Mouse (Mus musculus) hindlimb bud, embryonic 11.5 days (tissue): ENCODE measurements around the gene 4930469K13Rik.
A peak's percentile ranks its signal among the peaks of the same experiment; 100 is the strongest.

Experiments used
- DNase-seq: peaks from one replicate; pipeline ENCODE4 v3.0.0-alpha.2; 2012; ENCODE audit warnings: low read depth, low spot score; ENCODE audit errors: extremely low spot score

The 4930469K13Rik gene

DNA sequence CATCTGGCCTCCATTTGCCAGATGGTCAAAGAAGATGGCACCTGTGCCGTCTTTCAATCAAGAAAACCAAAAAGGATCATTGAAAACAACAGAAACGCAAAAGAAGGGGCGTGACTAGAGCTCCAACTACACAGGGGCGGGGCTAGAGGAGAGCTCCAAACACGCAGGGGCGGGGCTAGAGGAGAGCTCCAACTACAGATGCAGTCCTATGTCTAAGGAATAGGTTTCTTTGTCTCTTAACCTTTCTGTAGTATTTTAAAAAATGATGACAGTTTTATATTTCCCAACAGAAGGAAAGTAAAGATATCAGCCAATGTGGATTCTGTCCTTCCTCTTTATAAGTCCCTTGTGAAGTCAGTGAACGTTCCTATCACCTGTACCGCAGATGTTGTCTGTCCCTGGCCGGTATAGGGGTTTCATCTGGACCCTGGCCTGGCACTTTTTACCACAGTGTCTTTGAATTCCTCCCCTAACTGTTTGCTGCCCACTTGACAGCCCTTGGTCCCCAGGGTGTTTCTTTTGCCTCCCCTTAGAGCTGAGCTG, 153.5 kb downstream of the 4930469K13Rik start:
- no peak for DNase-seq

DNA sequence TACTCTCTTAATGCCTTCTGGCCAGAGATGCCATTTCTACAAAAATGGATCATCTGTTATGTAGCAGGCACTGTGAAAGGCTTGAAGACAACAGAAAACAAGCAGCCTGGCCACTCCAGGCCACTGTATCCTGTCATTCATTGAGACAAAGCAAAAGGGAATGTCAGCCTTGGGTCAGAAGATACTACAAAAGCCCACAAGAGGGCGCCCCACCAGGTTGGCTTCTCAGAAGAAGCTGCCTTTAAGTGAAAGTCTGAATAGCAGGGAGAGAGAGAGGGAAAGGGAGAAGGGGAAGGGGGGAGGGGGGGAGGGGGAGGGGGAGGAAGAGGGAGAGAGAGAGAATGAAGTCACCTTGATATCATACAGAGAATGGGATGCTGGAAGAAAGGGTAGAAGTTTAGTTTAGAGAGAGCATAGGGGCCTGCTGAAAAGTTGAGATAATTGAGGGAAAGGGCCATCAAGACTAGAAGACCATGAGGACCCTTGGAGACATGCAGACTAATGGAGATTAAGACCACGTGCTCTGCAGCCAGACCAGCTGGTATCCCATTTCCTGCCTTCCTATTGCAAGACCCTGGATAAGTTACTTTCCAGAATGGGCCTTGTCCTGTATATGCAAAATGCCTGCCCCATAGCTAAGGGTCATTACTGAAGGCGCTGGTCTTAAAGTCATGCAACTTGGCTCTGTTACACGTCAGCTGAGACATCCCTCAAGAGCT, 154.1 kb downstream of the 4930469K13Rik start:
- no peak for DNase-seq

DNA sequence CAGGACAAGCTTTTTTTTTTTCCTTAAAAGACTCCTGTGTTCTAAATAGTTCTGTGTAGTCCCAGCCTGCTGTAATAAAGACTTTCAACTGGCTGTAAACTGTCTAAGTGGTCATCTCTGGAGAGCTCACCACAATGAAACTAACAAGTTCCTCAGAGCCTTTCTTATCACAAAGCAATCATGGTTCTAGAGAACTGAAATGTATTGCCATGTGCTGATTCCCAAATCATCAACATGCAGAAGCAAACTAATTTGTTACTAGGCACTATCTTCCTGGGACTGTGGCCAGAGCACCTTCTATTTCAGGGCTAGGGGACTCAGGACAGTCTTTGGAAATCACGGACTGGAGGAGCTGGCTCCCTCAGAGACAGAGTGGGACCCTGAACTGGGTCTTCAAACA, 154.8 kb downstream of the 4930469K13Rik start:
- DNase-seq = no peak

DNA sequence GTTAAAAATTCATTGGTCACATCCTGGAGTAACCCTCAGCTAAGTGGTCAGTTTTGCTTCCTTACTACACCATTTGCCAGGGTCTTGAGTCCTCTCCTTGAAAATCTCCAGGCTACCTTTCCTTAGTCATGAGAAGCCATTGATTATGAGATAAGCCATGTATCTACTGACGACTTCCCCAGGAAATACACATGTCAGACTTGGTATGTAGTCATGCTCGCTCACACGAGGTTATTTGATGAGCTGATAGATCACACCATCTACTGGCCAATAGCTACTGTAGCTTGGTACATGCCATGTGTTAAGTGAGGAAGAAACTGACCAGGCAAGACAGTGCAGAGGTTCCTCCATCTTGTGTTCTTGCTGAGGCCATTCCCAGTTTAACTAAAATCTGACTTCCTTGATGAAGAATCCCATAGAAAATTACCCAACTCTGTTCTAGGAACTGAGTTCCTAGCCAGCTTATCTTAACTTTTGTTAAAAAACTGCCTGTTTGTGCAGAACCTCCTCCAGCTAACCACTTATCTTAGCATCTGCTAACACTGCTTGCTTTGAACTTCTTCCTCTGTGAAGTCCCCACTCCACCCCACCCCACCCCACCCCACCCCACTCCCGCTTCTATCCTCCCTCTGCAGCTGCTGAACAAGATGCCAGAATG, 158.8 kb downstream of the 4930469K13Rik start:
- DNase-seq = no peak

DNA sequence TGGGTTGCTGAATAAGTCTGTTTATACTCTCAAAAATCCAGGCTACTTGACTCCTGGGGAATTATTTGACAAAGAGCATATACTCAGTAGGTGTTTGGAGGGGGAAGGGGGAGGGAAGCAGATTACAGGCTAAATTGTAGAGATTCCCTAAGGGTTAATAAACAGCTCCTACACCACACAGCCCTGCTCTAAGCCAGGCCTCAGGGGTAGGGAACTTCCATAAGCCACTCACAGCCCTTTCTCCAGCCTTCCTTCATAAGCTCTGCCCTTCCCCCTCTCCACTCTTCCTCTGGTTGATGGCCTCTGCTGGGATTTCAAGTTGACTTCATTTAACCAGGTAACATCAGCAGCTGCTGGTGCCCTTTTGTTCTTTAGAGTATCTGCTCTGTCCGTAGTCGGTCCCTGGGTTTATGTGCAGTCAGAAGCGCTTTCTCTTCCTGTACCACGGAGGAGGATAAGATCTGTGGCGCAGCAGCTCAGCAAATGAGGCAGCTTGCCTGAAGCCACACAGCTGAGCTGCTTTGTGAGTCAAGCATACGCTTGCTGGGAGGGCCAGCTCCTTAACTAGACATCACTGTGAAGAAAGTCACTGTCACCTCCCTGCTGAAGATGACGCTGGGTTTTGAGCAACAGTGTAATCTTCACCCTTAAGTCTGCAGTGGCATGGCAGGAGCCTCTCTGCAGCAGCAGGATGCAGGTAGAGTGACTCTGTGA, 159.6 kb downstream of the 4930469K13Rik start:
- no peak for DNase-seq

DNA sequence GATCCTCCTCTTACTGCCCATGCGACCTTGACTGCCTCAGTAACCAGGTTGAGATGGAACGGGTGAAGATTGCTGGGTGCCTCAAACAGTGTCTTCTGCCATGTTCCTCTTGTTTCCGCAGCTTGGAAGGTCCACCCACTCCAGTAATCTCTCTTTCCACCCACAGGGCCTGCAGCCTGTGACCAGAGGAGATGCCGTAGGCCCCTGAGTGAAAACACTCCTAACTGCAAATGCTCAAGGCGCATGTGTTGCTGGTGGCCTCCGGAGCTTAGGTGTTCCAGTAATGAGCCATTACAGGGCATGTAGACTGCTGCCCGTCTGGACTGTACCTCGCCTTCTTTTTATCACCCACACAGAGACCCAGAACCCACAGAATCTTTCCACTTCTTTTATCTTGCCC, 160.7 kb downstream of the 4930469K13Rik start:
- no peak for DNase-seq

DNA sequence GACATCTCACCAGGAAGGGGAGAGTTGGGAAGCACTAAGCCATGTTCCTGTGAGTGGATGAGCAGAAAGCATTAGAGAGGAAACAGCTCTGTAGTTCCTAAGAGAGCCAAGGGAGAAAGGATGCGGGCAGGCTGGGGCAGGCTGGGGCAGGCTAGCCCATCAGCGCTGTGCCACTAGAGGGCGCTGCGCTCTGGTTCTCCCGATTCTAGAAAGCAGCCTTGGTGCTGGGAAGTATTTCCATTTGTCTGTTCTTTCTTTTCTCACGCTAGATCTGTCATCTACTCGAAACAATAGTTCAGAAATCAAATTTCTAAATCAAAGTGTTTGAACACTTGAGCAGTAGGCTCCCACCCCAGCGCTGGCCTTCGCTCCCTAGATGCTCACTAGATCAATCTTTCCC, 164.1 kb downstream of the 4930469K13Rik start:
- DNase-seq = no peak

DNA sequence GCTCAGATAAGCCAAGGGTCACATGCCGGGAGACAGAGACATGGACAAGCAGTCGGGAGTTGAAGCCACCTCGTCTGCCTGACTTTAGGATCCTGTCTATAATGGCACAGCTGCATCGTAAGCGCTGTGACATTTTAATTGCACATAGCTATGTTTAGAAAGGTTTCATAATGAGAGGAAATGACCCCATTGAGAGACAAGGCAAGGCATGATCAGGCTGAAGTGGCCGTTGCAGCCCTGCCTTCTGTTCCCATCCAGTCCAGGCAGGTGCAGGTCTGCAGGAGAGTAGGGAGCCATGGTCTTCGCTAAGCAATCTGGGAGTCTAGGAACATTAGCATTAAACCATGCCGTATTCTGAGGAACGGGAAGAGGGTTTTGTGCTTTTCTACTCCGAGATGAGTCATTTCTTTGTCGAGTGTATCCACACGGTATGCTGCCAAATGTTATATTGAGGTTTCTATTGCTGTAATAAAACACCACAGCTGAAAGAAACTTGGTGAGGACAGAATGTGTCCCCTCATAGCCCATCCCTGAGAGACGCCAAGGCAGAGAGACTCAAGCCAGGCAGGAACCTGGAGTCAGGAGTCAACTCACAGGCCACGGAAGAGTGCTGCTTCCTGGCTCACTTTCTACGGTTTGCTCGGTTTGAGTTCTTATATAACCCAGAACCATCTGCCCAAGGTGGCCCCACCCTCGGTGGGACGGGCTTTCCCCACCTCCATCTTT, 165.8 kb downstream of the 4930469K13Rik start:
- no peak for DNase-seq

DNA sequence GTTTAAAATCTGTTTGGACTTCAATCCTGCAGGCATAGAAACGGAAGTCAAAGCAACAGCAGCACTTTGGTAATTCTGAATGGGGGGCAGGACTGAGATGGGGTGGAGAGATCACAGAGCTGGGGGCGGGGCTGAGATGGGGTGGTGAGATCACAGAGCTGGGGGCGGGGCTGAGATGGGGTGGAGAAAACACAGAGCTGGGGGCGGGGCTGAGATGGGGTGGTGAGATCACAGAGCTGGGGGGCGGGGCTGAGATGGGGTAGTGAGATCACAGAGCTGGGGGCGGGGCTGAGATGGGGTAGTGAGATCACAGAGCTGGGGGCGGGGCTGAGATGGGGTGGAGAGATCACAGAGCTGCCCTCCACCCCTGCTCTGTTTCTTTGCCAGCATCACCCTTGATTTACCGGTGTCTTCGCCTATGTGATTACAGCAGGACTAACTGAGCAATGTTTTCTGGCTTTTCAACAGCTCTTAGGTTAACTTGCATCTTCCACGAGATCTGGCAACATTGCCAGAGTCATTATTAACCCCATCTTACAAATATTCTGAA, 166.4 kb downstream of the 4930469K13Rik start:
- no peak for DNase-seq

DNA sequence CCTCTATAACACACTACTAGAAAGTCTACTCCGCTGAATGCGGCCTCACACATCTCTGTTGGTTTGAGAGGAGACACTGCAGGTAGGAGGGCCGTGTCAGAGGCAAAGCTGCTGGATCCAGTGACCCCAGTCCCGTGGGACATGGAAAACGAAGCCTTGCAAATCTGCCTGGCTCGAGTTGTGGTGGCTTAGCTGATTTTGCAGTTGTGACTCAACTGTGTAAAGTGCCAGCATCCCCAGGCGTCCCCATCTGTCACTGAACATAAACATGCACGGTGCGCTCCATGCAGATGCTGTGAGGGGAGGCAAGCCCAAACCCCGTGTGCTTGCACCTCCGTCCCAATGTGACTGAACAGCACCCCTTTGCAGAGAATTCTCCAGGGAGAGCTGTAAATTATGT, 168.9 kb downstream of the 4930469K13Rik start:
- DNase-seq = no peak

DNA sequence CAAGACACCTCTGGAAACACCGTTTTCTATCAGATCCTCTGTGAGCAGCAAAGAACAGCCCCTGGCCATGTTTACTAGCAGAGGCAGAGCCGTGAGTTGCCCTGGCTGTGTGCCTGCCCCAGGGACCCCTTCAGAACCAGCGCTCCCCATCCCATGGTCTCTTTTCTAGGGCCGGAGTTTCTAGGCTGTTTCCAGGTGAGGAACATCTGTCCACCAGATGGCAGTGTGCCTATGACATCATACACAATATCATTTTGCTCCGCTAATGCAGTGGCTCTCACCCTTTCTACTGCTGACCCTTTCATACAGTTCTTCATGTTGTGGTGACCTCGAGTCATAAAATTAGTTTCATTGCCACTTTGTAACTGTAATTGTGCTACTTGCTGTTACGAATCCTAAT, 169.7 kb downstream of the 4930469K13Rik start:
- peak; percentile 47 for DNase-seq

DNA sequence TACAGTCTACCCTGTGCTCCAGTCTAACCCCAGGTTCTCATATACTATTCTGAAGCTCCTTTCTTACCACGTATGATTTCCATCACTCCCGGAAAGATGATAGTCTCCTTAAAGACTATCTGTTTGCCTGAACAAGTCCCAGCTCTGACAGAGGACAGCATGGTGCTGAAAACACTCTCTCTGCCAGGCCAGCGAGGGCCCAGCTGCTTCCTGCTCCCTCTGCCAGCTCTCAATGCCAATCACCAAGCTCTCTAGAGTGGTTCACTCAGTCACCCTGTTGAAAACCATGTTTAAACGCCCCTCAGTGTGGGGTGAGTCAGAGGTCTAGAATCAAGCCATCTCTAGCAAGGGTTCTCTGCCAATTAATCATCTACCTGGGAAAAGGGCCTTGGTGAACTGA, 170.5 kb downstream of the 4930469K13Rik start:
- no peak for DNase-seq

DNA sequence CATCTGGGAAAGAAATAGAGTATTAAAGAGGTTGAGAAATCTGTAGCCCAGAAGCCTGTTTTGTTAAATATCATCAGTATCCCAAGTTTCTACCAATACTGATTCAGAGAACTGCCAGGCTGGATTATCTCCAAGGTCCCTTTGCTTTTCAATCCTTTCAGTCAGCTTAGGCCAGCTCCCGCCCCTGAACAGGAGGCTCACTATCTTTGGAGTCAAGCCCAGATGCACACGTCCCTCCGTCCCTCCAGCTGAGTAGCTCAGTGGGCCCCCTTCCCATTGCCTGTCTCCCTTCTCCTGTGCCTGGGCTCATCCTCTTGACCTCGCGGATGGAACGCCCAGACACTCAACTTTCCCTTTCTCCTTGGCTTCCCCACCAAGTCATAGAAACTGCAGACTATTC, 171.0 kb downstream of the 4930469K13Rik start:
- DNase-seq = no peak

DNA sequence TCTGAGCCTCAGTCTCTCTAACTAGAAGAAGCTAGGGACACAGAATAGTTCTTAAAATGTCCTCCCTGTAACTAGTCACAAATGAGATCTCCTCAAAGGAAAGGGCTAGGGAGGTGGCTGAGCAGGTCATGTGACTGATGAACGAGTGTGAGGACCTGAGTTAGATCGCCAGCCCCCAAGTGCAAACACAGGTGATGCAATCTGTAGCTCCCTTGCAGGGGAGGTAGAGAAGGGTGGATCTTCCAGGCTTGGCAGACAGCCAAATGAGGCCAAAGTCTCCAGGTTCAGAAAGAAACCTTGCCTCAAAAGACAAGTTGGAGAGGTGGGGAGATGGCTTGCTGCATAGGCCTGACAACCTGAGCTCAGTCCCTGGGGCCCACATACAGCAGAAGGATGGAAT, 171.8 kb downstream of the 4930469K13Rik start:
- no peak for DNase-seq

DNA sequence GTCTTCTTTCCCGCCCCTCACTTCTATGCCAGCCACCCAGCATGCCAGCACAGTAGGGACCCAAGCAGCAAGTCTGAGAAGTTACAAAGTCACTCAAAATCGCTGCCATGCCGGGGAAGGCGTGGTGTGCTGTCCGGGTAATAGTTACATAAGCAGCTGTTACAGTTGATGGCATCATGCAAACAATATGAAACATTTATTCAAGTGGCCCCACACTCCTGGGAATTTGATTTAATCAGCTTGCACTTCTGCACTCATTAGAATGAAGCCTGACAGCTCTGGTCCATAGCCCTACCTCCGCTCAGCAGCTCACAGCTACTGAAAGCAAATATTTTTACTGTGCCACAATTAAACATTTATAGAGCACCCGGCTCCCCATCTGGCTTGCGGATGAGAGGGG, 172.6 kb downstream of the 4930469K13Rik start:
- no peak for DNase-seq
